Mouse (Mus musculus): ENCODE data around the gene Hcn1.

GRCm38 (mm10) chr13:117603421-117603820 lies 1.3 kb downstream of the Hcn1 start:
- TF ChIP-seq CTCF (IDR thresholded peaks at IDR 0.05; ENCODE audit: low read depth), result no peak
- TF ChIP-seq EP300 (IDR thresholded peaks at IDR 0.05; ENCODE audit: low read depth), result no peak

All from heart, postnatal 0 days (tissue).